8 mouse cellular contexts compared by ENCODE assay signal in the genomic region with DNA sequence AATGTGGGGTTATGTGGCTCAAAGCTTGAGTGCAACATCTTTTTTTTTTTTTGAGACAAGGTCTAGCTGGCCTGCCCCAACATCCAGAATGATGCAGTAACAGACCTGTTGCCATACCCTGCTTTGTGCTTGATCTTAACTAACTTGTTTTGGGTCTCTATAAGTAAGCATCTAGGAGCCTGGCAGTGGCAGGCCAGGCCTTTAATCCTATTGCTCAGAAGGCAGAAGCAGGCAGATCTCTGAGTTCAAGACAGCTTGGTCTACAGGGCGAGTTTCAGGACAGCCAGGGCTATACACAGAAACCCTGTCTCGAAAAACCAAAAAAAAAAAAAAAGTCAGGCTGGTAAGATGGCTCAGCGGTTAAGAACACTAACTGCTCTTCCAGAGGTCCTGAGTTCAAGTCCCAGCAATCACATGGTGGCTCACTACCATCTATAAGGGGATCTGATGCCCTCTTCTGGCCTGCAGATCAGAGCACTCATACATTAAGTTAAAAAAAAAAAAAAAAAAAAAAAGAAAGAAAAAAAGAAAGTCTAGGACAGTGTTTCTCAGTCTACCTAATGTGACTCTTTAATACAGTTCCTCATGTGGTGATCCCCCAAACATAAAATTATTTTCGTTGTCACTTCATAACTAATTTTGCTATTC. TPM values are rescaled to one million over a fixed set of nuclear protein-coding genes. Genes with fewer than 3 reads are reported as not detected.
A peak's percentile ranks its signal among the peaks of the same experiment; 100 is the strongest.
DNase-seq lines count a peak whose midpoint lies in the region; ATAC-seq and TF ChIP-seq lines count a peak whose summit lies in the region.

No protein-coding gene starts in this region.

- peak overlapping the region; percentile 82 for H3K4me2 ChIP-seq in hindbrain, embryonic 14.5 days (replicated peaks)
- H3K4me2 ChIP-seq in midbrain, embryonic 16.5 days (ENCODE audit: low read length): peak overlapping the region; percentile 85

- H3K9me3 ChIP-seq in hindbrain, embryonic 14.5 days (ENCODE audit: control insufficient read depth, low read length): no peaks in the 10 kb centered on the region
- no peaks in the 10 kb centered on the region for H3K9me3 ChIP-seq in midbrain, embryonic 16.5 days (replicated peaks; ENCODE audit: control insufficient read depth, low read length, poor library complexity, severe bottlenecking)

- no peak for ATAC-seq in hindbrain, embryonic 14.5 days (ENCODE audit: low FRiP score)
- ATAC-seq in midbrain, embryonic 16.5 days: peak; percentile 4; the same call in 1 of the 2 replicates

- 59% methylated on average over 4 of the region's 4 CpGs for WGBS in hindbrain, embryonic 14.5 days
- 63% methylated on average over 4 of the region's 4 CpGs for WGBS in midbrain, embryonic 16.5 days

- H3K27ac ChIP-seq in layer of hippocampus, adult 2 months: peak overlapping the region; percentile 100
- H3K27ac ChIP-seq in hindbrain, embryonic 14.5 days: peak overlapping the region; percentile 87
- peak overlapping the region; percentile 83 for H3K27ac ChIP-seq in midbrain, embryonic 16.5 days (ENCODE audit: low read length)

- 0 out of 2 replicates have a peak, but pooled peaks cover under 1% of the 10 kb centered on the region for H3K36me3 ChIP-seq in hindbrain, embryonic 14.5 days (replicated peaks; ENCODE audit: control insufficient read depth, insufficient read depth)
- no peaks in the 10 kb centered on the region for H3K36me3 ChIP-seq in midbrain, embryonic 16.5 days (ENCODE audit: control insufficient read depth, insufficient read depth, low read length)

- peaks cover 16% of the 10 kb centered on the region for H3K4me1 ChIP-seq in hindbrain, embryonic 14.5 days (replicated peaks; ENCODE audit: control insufficient read depth, insufficient read depth, low read length)
- peaks cover 13% of the 10 kb centered on the region for H3K4me1 ChIP-seq in midbrain, embryonic 16.5 days (ENCODE audit: control insufficient read depth, insufficient read depth, low read length)

- H3K4me3 ChIP-seq in layer of hippocampus, adult 2 months: peak overlapping the region; percentile 67
- H3K4me3 ChIP-seq in hindbrain, embryonic 14.5 days (replicated peaks; ENCODE audit: low read length): peak overlapping the region; percentile 78
- peak overlapping the region; percentile 73 for H3K4me3 ChIP-seq in midbrain, embryonic 16.5 days (ENCODE audit: low read depth, low read length)

- H3K27me3 ChIP-seq in hindbrain, embryonic 14.5 days (ENCODE audit: control insufficient read depth, insufficient read depth, low read length): no peaks in the 10 kb centered on the region
- no peaks in the 10 kb centered on the region for H3K27me3 ChIP-seq in midbrain, embryonic 16.5 days (ENCODE audit: control insufficient read depth, insufficient read depth, low read depth, low read length)

- no peak for DNase-seq in layer of hippocampus, adult 2 months (ENCODE audit: low spot score in 2 of 2)
- DNase-seq in layer of hippocampus, adult 11-12 months (ENCODE audit: low spot score): no peak
- DNase-seq in ZHBTc4 (ENCODE audit: low read depth, low spot score): peak; percentile 40
- DNase-seq in hindbrain, embryonic 14.5 days (ENCODE audit: low spot score): no peak
- DNase-seq in ovary, postnatal 36 days (ENCODE audit: low spot score): no peak
- no peak for DNase-seq in embryo, embryonic 10 days (ENCODE audit: low spot score)
- DNase-seq in layer of hippocampus, postnatal 14 days (ENCODE audit: low spot score in 2 of 2): no peak

- peak overlapping the region; percentile 50 for H3K9ac ChIP-seq in hindbrain, embryonic 14.5 days
- H3K9ac ChIP-seq in midbrain, embryonic 16.5 days (ENCODE audit: low read depth, low read length): peak overlapping the region; percentile 44; the same call in 1 of the 2 replicates

- peak; percentile 56 for TF ChIP-seq CTCF in layer of hippocampus, adult 2 months (conservative IDR thresholded peaks at IDR 0.05)

RNA-seq across cellular contexts. Expression of a gene that starts 0.7 kb away (rescaled TPM):
- total RNA-seq in layer of hippocampus, adult 2 months (2021): 10 to 100 TPM; 87.0 to 99.1 TPM
- polyA plus RNA-seq in hindbrain, embryonic 14.5 days (2014; fragmentation: Nextera tagmentation; extraction: Ambion mirVana): 51.1 and 62.7 TPM in 2 replicates
- 49.9 and 57.0 TPM in 2 replicates for polyA plus RNA-seq in midbrain, embryonic 16.5 days (2015; fragmentation: Nextera tagmentation; extraction: Ambion mirVana)
- 100 to 1,000 TPM in 1 of 2 experiments, 10 to 100 TPM in 1; 93.7 to 103 TPM for total RNA-seq in layer of hippocampus, postnatal 14 days (2021)

RNA-seq across cellular contexts. Expression of a gene that starts 37.7 kb away (rescaled TPM):
- total RNA-seq in layer of hippocampus, adult 2 months (2021): 10 to 100 TPM; 25.5 to 25.6 TPM
- 25.1 and 26.4 TPM in 2 replicates for polyA plus RNA-seq in hindbrain, embryonic 14.5 days (2014; fragmentation: Nextera tagmentation; extraction: Ambion mirVana)
- polyA plus RNA-seq in midbrain, embryonic 16.5 days (2015; fragmentation: Nextera tagmentation; extraction: Ambion mirVana): 35.6 and 37.5 TPM in 2 replicates
- total RNA-seq in layer of hippocampus, postnatal 14 days (2021): 10 to 100 TPM; 20.8 to 21.4 TPM

RNA-seq across cellular contexts. Expression of a gene that starts 37.7 kb away (rescaled TPM):
- total RNA-seq in layer of hippocampus, adult 2 months (2021): 100 to 1,000 TPM; 573 to 583 TPM
- polyA plus RNA-seq in hindbrain, embryonic 14.5 days (2014; fragmentation: Nextera tagmentation; extraction: Ambion mirVana): 156 and 193 TPM in 2 replicates
- 171 and 225 TPM in 2 replicates for polyA plus RNA-seq in midbrain, embryonic 16.5 days (2015; fragmentation: Nextera tagmentation; extraction: Ambion mirVana)
- 100 to 1,000 TPM; 585 to 592 TPM for total RNA-seq in layer of hippocampus, postnatal 14 days (2021)
